Mouse (Mus musculus) lung, postnatal 36 days (tissue): Measurements from ENCODE around the gene Trp53tg5.

Experiments used
- DNase-seq: peaks from one replicate; pipeline ENCODE4 v3.0.0; 2022; ENCODE audit warnings: mixed read lengths

Gene Trp53tg5

GRCm38 (mm10) chr2:164494126-164494525 lies 20.6 kb upstream of the Trp53tg5 start:
- no peak for DNase-seq

GRCm38 (mm10) chr2:164487812-164488211 lies 14.3 kb upstream of the Trp53tg5 start:
- no peak for DNase-seq

DNA sequence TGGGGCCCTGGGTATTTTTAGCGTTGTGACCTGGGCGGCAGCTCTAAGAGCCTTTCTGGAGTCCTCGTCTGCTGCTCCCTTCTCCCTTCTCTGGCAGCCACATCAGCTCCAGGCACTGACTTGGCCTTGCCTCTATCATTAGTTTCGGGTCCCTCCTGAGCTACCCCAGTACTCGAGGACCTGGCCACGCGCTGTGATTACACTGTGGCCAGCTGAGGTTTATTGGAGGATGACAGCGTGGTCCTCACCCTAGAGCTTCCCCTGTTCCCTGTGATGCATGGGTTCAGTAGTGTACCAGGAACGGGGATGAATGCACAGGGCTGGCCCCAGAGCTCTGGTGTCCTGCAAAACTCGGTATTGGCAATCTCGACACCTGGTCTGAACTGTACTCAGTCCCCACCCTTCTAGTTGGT lies 13.6 kb upstream of the Trp53tg5 start:
- no peak for DNase-seq

DNA sequence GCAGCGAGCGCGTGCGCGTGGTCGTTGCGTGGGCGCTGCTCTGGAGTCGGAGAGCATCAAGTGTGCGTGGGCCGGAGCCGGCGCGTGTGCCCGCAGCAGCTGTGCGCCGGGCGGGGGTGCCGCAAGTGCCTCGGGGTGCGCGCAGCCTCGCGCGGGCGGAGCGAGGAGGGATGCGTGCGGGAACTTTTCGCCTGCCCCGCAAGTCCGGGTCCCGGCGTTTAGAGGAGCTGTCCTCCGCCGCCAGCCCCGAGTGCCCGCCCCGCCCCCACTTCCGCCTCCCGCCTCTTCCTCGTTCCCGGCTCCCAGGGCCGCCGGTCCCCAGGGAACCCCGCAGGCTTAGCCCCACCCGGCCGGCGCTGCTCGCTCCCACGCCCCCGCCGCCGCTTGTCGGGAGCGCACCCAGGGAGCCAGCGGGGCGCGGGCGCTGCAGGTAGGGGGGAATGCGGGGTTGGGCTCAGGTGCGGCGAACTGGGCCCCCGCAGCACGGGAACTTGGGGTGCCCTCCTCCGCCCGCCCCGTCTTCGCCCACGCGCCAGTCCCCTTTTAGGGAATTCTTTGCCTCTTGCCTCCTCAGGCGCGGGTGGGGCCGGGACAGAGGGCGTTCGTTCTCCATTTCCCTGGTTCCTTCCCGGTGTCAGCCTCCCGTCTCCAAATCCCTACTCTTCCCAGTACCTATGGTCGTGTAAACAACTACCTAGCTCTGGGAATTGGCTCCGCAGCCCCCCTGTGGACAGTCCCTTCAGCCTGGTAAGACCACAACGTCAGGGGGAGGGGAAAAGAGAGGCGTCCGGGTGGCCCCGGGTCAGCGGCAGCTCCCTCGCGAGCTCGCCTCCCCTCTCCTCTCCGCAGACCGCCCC lies 13.0 kb upstream of the Trp53tg5 start:
- DNase-seq = peak; percentile 70

DNA sequence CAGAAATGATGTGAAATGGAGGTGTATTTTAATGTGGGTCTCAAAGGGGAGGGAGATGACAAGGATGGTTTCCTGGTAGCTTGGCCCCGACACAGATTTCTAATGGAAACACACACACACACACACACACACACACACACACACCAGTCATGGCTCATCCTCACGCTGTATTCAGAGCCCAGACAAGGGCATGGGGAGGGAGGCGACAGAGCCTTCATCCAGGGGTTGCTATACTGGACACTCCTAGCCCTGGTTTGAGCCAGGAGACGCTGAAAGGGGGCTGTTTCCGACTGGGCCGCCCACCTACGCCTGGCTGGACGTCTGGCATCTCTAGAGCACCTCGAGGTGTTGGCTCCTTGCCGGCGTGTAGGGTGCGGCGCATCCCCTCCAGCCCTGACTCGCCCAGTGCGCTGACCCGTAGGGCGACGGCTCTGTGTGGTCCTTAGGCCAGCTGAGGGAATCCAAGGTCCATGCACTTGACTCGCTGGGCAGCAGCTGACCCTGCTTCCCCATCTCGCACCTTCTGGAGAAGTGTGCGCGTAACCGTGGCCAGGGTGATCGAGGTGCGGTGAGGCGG lies 12.2 kb upstream of the Trp53tg5 start, which contains the start of gene Dbndd2:
Gene Dbndd2 (plus strand): TSS at position 426 of the 577 bp plus-strand sequence.
- peak; percentile 66 for DNase-seq

DNA sequence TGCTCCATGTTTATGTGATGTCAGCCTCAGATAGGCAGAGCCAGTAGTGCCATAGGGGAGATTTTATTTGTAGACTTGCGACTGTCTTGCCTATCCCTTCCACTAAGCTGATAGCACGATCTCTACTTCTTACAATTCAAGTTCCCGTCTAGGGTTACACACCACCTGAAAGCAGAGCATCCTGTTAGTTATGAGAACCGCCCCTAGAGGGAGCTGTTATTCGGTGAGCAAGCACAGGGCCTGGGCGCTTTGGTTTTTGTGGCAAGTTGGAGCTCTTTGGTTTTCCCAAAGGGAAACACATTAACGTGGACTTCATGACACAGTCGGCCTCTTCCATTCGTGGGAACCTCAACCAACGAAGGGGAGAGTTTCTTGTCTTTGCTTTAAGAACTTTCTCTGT lies 3.3 kb downstream of the Trp53tg5 start:
- DNase-seq = peak; percentile 89

- no peak for DNase-seq
These were observed 6.7 kb downstream of the Trp53tg5 start for GRCm38 (mm10) chr2:164466787-164467186.

DNA sequence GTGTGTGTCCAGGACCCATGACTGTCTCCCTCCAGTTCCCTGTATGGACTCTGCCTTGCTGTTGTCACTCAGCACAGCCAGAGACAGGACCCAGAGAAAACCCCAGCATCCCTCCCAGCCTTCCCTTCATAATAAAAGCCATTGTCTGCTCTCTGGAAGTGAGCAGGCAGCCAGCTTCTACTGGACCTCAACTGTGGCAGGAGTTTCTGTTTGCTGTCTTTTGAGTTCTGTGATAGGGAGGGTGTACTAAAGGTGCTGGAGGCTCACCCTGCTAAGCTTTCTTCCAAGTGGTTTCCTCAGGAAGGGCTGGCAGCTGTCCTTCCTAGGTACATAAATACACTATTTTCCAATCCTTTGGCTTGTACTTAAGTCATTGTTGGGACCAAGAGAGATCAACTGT lies 8.4 kb downstream of the Trp53tg5 start:
- DNase-seq = no peak

GRCm38 (mm10) chr2:164460745-164461551 lies 12.6 kb downstream of the Trp53tg5 start, which contains the start of gene Gm20458:
TSS of gene Gm20458 (plus strand) at chr2:164460967.
- peak; percentile 98 for DNase-seq

GRCm38 (mm10) chr2:164458535-164458934 lies 15.0 kb downstream of the Trp53tg5 start:
- DNase-seq = peak; percentile 64

GRCm38 (mm10) chr2:164457942-164458341 lies 15.6 kb downstream of the Trp53tg5 start:
- DNase-seq = peak; percentile 93

GRCm38 (mm10) chr2:164456864-164457300 lies 16.6 kb downstream of the Trp53tg5 start, which contains the start of gene Sys1:
TSS of gene Sys1 (plus strand) at chr2:164456964.
- no peak for DNase-seq

DNA sequence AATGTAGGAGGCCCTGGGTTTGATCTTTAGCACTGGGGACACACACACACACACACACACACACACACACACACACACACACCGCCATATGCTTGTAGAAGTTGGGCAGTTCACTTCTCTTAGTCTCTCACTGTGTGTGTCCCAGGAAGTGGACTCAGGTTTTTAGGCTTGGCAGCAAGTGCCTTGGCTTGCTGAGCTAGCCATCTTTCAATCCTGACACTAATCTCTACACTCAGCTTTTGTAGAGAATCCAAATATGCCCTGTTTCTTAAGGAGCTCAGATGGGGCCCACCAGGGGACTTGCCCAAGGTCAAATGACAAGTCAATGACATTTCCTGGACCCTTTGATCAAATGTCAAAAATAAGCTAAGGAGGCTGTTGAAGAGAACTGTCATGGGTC lies 17.1 kb downstream of the Trp53tg5 start:
- no peak for DNase-seq

DNA sequence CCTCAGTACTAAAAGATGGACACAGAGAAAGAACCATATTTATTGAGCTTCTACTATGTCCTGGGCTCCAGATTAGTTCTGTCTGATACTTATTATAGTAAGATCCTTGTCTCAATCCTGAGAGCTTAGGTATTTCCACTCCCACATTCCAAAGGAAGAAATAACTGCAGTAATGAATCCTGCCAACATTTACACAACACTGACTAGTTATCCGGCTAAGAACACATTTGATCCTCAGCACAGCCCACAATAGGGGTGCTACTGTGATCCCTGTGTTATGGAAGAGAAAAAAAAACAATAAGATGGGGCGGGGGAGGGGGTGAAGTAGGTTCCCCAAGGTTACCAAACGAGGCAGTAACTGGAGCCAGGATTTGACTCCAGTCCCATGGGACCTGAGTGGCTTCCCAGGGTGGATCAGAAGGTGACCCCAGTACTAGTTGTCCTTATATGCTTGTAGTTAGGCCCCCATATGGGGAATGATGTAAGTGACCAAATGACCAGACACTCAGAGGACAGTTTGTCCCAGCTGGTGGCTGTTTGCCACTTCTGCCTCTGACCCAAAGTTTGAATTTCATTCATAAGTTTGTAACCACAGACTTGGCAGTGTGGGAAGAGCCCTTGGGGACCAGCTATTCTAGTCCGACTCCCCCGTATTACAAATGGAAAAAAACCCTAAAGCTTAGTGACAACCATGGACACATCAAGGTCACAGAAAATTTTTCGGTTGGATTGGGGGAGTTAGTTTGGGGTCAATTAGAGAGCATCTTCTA lies 17.9 kb downstream of the Trp53tg5 start:
- DNase-seq = peak; percentile 58

GRCm38 (mm10) chr2:164454846-164455245 lies 18.7 kb downstream of the Trp53tg5 start:
- peak; percentile 95 for DNase-seq

DNA sequence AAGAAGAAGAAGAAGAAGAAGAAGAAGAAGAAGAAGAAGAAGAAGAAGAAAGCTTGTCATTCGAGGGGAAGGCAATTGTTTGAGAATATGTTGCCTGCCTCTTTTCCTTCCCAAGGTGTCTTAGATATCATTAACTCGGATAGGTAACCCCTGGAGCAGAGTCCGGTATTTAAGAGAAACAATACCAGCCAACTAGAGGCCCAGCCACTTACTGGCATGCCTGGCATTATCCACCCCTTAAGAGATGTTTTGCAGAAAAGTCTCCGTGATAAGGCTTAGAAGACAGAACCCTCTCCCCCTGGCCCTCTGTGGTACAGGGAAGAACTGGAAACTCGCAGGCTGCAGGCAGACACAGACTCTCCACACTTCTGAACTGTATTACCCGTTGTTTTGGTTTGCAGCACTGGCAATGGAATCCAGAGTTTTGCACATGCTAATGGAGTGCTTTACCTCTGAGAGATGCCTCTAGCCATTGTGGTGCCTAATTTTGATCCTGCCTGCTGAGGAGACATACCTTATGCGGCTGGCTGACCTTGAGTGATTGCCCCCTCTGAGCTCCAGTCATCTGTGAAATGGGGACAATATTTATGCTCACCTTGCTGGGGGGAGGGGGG lies 19.5 kb downstream of the Trp53tg5 start:
- DNase-seq = no peak

- peak; percentile 54 for DNase-seq
These were observed 20.3 kb downstream of the Trp53tg5 start for GRCm38 (mm10) chr2:164453047-164453757.

DNA sequence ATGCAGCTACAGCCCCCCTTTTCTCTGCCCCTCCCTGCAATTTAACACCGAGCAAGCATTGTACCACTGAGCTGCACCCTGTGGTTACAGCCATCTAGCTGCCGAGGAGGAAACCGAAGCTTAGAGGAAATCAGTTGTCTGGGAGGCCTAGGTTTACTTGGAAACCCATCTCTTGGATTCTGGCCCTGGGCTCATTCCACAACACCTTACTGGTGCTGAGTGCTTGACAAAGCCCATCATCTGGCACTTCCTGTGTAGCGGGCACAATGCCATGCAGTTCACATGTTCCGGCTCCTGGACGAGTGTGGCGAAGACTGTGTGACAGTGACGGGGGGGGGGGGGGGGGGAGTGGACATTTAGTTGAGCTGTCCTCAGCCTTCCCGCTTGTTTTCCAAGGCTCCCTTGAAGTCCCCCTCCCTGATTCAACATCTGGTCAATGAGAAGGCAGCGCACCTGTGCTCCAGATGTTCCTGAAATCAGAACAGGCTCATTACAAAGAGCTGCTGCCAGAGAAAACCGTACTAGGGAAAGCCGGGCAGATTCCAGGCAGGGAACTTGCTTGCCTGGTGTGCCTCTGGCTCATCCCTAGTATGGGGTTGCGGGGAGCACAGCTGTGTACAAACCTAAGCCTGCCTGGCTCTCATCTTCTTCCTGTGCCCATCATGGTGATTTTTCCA lies 21.4 kb downstream of the Trp53tg5 start:
- DNase-seq = peak; percentile 75

GRCm38 (mm10) chr2:164449341-164450042 lies 24.0 kb downstream of the Trp53tg5 start:
- DNase-seq = peak; percentile 59

DNA sequence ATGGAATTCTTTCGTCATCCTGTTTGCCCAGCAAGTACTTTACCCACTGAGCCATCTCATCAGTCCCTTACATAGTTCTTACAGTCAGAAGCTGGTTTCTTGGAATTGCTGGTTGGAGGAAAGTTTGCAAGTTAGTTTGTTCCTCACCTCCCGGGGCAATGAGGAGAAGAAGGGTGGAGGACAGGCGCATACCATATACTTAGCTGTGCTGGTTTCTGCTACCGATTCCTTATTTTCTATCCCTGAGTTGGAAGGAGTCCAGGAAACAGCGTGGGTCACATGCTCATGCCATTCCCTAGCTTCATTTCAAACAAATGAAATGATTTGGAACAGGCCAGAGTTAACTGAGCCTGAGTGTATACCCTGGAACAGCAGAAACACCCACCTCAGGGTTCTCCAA lies 24.6 kb downstream of the Trp53tg5 start:
- DNase-seq = no peak
